Mouse (Mus musculus): ENCODE results near the gene Pes1.
"Not testable (repeated sequence)": the region's sequence is repeated elsewhere in the genome, so short reads cannot be mapped to it uniquely, and the experiment has no call there.

The Pes1 gene

GRCm38 (mm10) chr11:4005220-4005805 is 41.5 kb downstream of the Pes1 start:
- DNase-seq (ENCODE audit: low read depth, low spot score): no peak

- DNase-seq (ENCODE audit: low read depth, low spot score): no peak
These were observed 42.7 kb downstream of the Pes1 start for GRCm38 (mm10) chr11:4006462-4006861.

GRCm38 (mm10) chr11:4012616-4013015 is 48.8 kb downstream of the Pes1 start:
- DNase-seq (ENCODE audit: low read depth, low spot score): no peak

GRCm38 (mm10) chr11:4015796-4016195 is 52.0 kb downstream of the Pes1 start:
- DNase-seq (ENCODE audit: low read depth, low spot score): not testable (repeated sequence)

GRCm38 (mm10) chr11:4022111-4022510 is 58.3 kb downstream of the Pes1 start:
- not testable (repeated sequence) for DNase-seq (ENCODE audit: low read depth, low spot score)

- DNase-seq (ENCODE audit: low read depth, low spot score): no peak
These were observed 59.5 kb downstream of the Pes1 start for GRCm38 (mm10) chr11:4023321-4023720.

- DNase-seq (ENCODE audit: low read depth, low spot score): no peak
These were observed 63.3 kb downstream of the Pes1 start for GRCm38 (mm10) chr11:4027066-4027465.

- DNase-seq (ENCODE audit: low read depth, low spot score): no peak
These were observed 64.0 kb downstream of the Pes1 start for GRCm38 (mm10) chr11:4027561-4028334.

- DNase-seq (ENCODE audit: low read depth, low spot score): no peak
These were observed 65.6 kb downstream of the Pes1 start for GRCm38 (mm10) chr11:4029343-4029742.

Data from 3T3-L1 (cell line).